Mouse (Mus musculus) CH12.LX (cell line): ENCODE data around the gene Zfyve28.

Source experiments
- CHD1 ChIP-seq: IDR thresholded peaks from 2 replicates; pipeline ENCODE4 v1.6.1; 2012; ENCODE audit warnings: low read depth, low read length, improper control_type of control experiment, inconsistent platforms
- CTCF ChIP-seq, 2 experiments: IDR thresholded peaks in 1 of 2; conservative IDR thresholded peaks in 1 of 2; 2 replicates each; pipeline ENCODE4 v1.5.1; 2011 to 2012; ENCODE audit warnings: low read depth in 2 of 2, low read length in 2 of 2, improper control_type of control experiment in 1 of 2, inconsistent platforms in 1 of 2, mild to moderate bottlenecking in 1 of 2, moderate library complexity in 1 of 2
- E2F4 ChIP-seq: IDR thresholded peaks from 2 replicates; pipeline ENCODE4 v1.6.1; 2011; ENCODE audit warnings: low read depth, low read length, improper control_type of control experiment; ENCODE audit not compliant: insufficient replicate concordance
- GABPA ChIP-seq: IDR thresholded peaks from 2 replicates; pipeline ENCODE4 v1.6.1; 2012; ENCODE audit warnings: low read depth, low read length, improper control_type of control experiment, inconsistent platforms; ENCODE audit not compliant: insufficient replicate concordance
- JUN ChIP-seq: IDR thresholded peaks from 2 replicates; pipeline ENCODE4 v1.6.1; 2011; ENCODE audit warnings: low read depth, mild to moderate bottlenecking, low read length, improper control_type of control experiment, moderate library complexity; ENCODE audit not compliant: insufficient read depth
- MAZ ChIP-seq: IDR thresholded peaks from 2 replicates; pipeline ENCODE4 v1.6.1; 2012; ENCODE audit warnings: low read depth, mild to moderate bottlenecking, inconsistent platforms, low read length, improper control_type of control experiment, moderate library complexity
- MEF2A ChIP-seq: IDR thresholded peaks from 2 replicates; pipeline ENCODE4 v1.6.1; 2014; ENCODE audit warnings: low read depth, mild to moderate bottlenecking, inconsistent platforms, low read length, improper control_type of control experiment, borderline replicate concordance
- POLR2A ChIP-seq: IDR thresholded peaks from 2 replicates; pipeline ENCODE4 v1.6.1; 2011; ENCODE audit warnings: low read depth, mild to moderate bottlenecking, improper control_type of control experiment, low read length
- RAD21 ChIP-seq: IDR thresholded peaks from 2 replicates; pipeline ENCODE4 v1.6.1; 2011; ENCODE audit warnings: low read depth, mild to moderate bottlenecking, low read length, improper control_type of control experiment, moderate library complexity
- SMC3 ChIP-seq: IDR thresholded peaks from 2 replicates; pipeline ENCODE4 v1.6.1; 2011; ENCODE audit warnings: low read depth, low read length, improper control_type of control experiment
- ZC3H11A ChIP-seq: IDR thresholded peaks from 2 replicates; pipeline ENCODE4 v1.6.1; 2012; ENCODE audit warnings: low read depth, mild to moderate bottlenecking, inconsistent platforms, low read length, improper control_type of control experiment
- ZNF384 ChIP-seq: IDR thresholded peaks from 2 replicates; pipeline ENCODE4 v1.6.1; 2012; ENCODE audit warnings: low read depth, low read length, improper control_type of control experiment, inconsistent platforms

DNA sequence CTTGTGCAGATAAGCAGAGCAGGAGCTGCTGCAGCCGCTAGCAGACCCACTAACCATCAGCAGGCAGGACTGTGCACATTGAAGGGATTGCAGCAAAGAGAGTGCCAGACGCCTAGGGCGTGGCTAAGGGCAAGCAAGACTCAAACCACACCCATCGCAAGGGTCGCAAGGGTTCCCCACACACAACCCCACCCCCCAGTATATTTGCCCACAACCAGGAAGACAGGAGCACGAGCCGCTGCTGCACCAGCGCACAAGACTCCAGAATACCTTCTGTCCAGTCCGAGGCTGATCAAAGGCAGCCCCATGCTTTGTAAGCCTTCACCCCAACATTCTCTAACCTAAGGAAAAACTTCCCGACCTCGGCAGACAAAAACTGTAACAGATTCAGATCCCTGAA lies 1.7 kb downstream of the Zfyve28 start:
- no peak for TF ChIP-seq JUN
- TF ChIP-seq ZNF384: no peak
- no peak for TF ChIP-seq E2F4
- no peak for TF ChIP-seq CHD1
- no peak for TF ChIP-seq GABPA
- TF ChIP-seq CTCF (conservative IDR thresholded peaks at IDR 0.05 in 1 of 2, IDR thresholded peaks at IDR 0.05 in 1 of 2; ENCODE audit: low read depth in 2 of 2, low read length in 2 of 2): no peak
- TF ChIP-seq SMC3: no peak
- no peak for TF ChIP-seq POLR2A
- TF ChIP-seq RAD21: no peak
- TF ChIP-seq MAZ: no peak
- TF ChIP-seq ZC3H11A: no peak
- TF ChIP-seq MEF2A: no peak
